Mouse (Mus musculus) kidney, embryonic 16.5 days (tissue): ENCODE measurements around the gene Il23r. TPM values are rescaled to one million over a fixed set of nuclear protein-coding genes. Genes with fewer than 3 reads are reported as not detected.
"Not testable (repeated sequence)": the region's sequence is repeated elsewhere in the genome, so short reads cannot be mapped to it uniquely, and the experiment has no call there.

ENCODE experiments used
- ATAC-seq: fragments of 200-750 bp; cut with Nextera tagmentation; 2 replicates; pipeline ENCODE4 v1.8.0; 2017; ENCODE audit warnings: moderate TSS enrichment; ENCODE audit not compliant: low FRiP score, low TSS enrichment
- H3K27ac ChIP-seq: fragments of 300-500 bp; sonication (generic); 2 replicates; pipeline ENCODE4 v1.5.1; 2014; ENCODE audit warnings: low read length
- H3K27me3 ChIP-seq: fragments of 300-500 bp; sonication (generic); 2 replicates; pipeline ENCODE4 v1.6.1; 2014; ENCODE audit warnings: low read length, control low read depth, mixed read lengths; ENCODE audit not compliant: insufficient read depth
- H3K36me3 ChIP-seq: fragments of 300-500 bp; sonication (generic); 2 replicates; pipeline ENCODE4 v1.6.1; 2014; ENCODE audit warnings: low read length, control low read depth, mixed read lengths; ENCODE audit not compliant: insufficient read depth
- H3K4me1 ChIP-seq: fragments of 300-500 bp; sonication (generic); 2 replicates; pipeline ENCODE4 v1.6.1; 2014; ENCODE audit warnings: low read length, control low read depth, mixed read lengths; ENCODE audit not compliant: insufficient read depth
- H3K4me2 ChIP-seq: fragments of 300-500 bp; sonication (generic); replicated peaks from 2 replicates; pipeline ENCODE4 v1.6.1; 2014; ENCODE audit warnings: low read depth, low read length
- H3K4me3 ChIP-seq: fragments of 300-500 bp; sonication (generic); 2 replicates; pipeline ENCODE4 v1.5.1; 2014; ENCODE audit warnings: mild to moderate bottlenecking, low read length
- H3K9ac ChIP-seq: fragments of 300-500 bp; sonication (generic); replicated peaks from 2 replicates; pipeline ENCODE4 v1.6.1; 2014; ENCODE audit warnings: low read length
- H3K9me3 ChIP-seq: fragments of 300-500 bp; sonication (generic); 2 replicates; pipeline ENCODE4 v1.6.1; 2016; ENCODE audit warnings: low read length, control low read depth
- WGBS: fragments of 180-500 bp; shearing (Covaris S2); extraction: QIAGEN DNeasy Blood & Tissue Kit; methylation state at CpG from one replicate; pipeline ENCODE4 v1.1.7; 2014; 5-methylcytosine and 5-hydroxymethylcytosine counted together
- polyA plus RNA-seq: library from polyadenylated mRNA; unstranded; fragments of >200 nt; fragmentation: Nextera tagmentation; extraction: Ambion mirVana; gene quantifications from 2 replicates; pipeline ENCODE4 v1.2.1, GENCODE M21; 2015

Gene Il23r
- polyA plus RNA-seq, 1 experiment from 2014 or later = not detected

DNA sequence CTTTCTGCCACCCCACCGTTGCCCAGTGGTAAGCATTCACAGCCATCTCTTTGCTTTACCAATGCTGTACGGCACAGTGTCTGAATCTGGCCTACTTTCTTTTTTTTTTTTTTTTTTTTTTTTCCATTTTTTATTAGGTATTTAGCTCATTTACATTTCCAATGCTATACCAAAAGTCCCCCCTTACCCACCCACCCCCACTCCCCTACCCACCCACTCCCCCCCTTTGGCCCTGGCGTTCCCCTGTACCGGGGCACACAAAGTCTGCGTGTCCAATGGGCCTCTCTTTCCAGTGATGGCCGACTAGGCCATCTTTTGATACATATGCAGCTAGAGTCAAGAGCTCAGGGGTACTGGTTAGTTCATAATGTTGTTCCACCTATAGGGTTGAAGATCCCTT is 10.3 kb upstream of the Il23r start:
- not testable (repeated sequence) for H3K27me3 ChIP-seq, H3K9ac ChIP-seq, H3K4me2 ChIP-seq, H3K4me1 ChIP-seq, H3K27ac ChIP-seq, H3K36me3 ChIP-seq, H3K9me3 ChIP-seq, H3K4me3 ChIP-seq
- ATAC-seq = peak; percentile 67; the same call in 1 of the 2 replicates
- WGBS = 95% methylated on average over 2 of the region's 6 CpGs

DNA sequence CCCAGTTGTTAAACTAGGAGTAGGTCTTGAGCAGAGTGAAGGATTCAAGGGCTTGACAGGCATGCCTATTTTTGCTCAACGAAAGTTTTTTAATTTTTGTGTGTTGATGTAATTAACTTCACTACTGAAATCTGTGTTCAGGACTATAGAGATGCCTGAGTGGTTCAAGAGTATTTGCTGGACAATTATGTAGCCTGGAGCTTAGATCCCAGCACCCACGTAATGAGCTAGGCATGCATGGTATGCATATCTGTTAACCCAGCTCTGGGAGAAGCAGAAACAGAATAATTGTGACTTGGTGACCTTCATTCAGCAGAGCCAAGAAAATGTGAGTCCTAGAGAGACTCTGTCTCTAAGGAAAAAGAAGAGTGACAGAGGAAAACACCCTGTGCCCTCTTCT is 10.6 kb downstream of the Il23r start:
- Histone ChIP-seq H3K9ac (no peak overlapping the region), H3K4me1 (no peaks in the 10 kb centered on the region), H3K4me3 (no peak overlapping the region), H3K27me3 (no peaks in the 10 kb centered on the region), H3K4me2 (no peak overlapping the region), H3K9me3 (no peaks in the 10 kb centered on the region), H3K27ac (no peak overlapping the region), H3K36me3 (no peaks in the 10 kb centered on the region)
- 68% methylated on average over 2 of the region's 2 CpGs for WGBS
- ATAC-seq = peak; percentile 88; the same call in 1 of the 2 replicates

DNA sequence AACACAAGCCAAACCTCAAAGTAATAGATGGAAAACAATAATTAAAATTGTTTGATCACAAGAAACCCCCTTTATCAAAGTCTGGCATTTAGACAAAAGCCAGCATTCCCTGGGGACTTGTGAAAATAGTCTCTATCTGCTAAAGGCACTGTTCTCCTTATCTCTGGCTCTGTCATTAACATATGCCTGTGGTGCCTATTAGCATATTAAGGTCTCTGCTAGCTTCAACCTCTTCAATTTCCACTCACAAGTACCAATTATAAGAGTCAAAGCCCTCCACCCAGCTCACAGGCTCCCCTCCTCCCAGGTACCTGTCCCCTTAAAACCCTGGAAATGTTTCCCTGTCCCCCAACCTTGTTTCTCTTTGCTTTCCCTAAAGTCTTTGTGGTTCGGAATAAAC is 20.4 kb downstream of the Il23r start:
- Histone ChIP-seq H3K27ac (no peak overlapping the region), H3K4me1 (no peaks in the 10 kb centered on the region), H3K4me3 (no peak overlapping the region), H3K9ac (no peak overlapping the region), H3K27me3 (peaks cover 3% of the 10 kb centered on the region; the same call in 1 of the 2 replicates), H3K36me3 (no peaks in the 10 kb centered on the region), H3K9me3 (no peaks in the 10 kb centered on the region), H3K4me2 (no peak overlapping the region)
- whole genome bisulfite sequencing = 20% methylated on average over 1 of the region's 1 CpGs
- ATAC-seq = no peak

DNA sequence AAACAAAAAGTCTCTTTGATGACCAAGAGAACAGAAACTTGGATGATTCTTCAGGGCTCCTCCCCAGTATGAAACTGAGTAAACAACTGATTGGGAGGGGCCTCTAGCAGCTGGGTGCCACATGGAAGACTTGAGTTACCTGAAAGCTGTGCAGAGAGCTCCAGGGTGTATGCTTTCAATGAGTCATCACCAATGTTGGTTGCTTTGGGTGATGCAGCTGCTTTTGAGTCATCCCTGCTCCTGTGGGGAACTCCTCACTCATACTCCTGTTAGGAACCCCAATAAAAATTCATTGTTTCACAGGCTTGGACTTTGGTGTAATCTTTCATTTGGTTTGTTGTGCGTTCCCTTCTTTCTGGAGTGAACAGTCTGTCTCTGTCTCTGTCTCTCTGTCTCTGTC is 32.2 kb downstream of the Il23r start:
- Histone ChIP-seq H3K27me3 (no peaks in the 10 kb centered on the region), H3K9me3 (no peaks in the 10 kb centered on the region), H3K4me3 (no peak overlapping the region), H3K36me3 (no peaks in the 10 kb centered on the region), H3K4me2 (no peak overlapping the region), H3K27ac (no peak overlapping the region), H3K9ac (no peak overlapping the region), H3K4me1 (no peaks in the 10 kb centered on the region)
- no peak for ATAC-seq
- WGBS = 97% methylated on average over 1 of the region's 1 CpGs

DNA sequence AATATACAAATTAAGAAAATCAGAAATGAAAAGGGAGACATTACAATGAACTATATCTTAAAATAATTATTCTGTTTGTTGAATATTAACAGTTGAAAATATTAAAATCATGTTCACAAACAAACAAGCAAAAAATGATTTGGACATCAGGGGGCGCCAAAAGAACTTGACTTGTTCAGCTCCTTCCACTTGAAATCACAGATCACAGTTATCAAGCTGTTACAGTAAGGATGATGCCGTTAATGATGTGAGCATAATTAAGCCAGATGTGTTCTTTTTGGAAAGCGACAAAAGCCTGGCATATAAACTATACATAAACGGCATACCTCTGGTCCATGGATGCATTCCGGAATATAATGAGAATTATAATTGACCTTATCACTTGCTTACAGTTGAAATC is 40.3 kb downstream of the Il23r start:
- Histone ChIP-seq H3K9me3 (no peaks in the 10 kb centered on the region), H3K4me1 (no peaks in the 10 kb centered on the region), H3K27me3 (no peaks in the 10 kb centered on the region), H3K4me3 (no peak overlapping the region), H3K36me3 (no peaks in the 10 kb centered on the region), H3K4me2 (no peak overlapping the region), H3K27ac (no peak overlapping the region), H3K9ac (no peak overlapping the region)
- 54% methylated on average over 5 of the region's 5 CpGs for WGBS
- no peak for ATAC-seq

DNA sequence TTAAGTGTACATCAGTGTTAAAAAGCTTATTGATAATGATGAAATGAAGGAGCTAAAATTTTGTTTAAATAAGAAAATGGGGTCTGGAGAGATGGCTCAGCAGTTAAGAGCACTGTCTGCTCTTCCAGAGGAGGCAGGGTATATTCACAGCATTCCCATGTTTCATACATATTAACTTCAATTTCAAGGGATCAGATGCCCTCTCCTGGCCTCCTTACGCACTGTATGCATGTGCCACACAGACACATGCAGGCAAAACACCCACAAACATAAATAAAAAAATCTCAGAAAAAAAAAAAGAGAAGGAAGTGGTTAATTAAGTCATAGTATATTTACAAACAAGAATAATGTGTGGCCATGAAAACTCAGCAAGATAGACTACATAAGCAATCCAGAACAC is 45.8 kb downstream of the Il23r start:
- H3K9ac ChIP-seq = no peak overlapping the region
- no peaks in the 10 kb centered on the region for H3K4me1 ChIP-seq
- no peaks in the 10 kb centered on the region for H3K9me3 ChIP-seq
- 90% methylated on average over 1 of the region's 1 CpGs for WGBS
- H3K27me3 ChIP-seq = no peaks in the 10 kb centered on the region
- no peaks in the 10 kb centered on the region for H3K36me3 ChIP-seq
- no peak overlapping the region for H3K27ac ChIP-seq
- H3K4me2 ChIP-seq = no peak overlapping the region
- ATAC-seq = no peak
- no peak overlapping the region for H3K4me3 ChIP-seq

DNA sequence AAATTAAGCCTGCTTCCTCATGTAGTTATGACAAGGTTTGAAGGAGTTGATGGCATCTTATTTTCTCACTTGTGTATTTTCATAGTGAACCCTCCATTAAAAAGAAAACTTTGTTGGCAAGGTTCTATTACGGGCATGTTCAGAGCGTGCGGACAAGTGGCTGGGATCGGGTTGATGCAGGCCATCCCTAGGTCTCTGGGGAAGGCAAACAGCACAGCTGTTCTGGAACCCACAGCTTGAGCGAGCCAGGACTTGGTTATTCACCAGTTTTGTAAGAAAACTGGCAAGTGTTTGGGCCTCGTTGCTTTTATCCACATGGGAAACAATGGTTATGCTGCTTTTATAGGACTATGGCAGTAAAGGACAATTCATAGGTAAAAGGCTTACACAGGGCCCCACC is 48.5 kb downstream of the Il23r start:
- no peak overlapping the region for H3K9ac ChIP-seq
- no peak for ATAC-seq
- no peak overlapping the region for H3K27ac ChIP-seq
- H3K27me3 ChIP-seq = no peaks in the 10 kb centered on the region
- no peak overlapping the region for H3K4me3 ChIP-seq
- no peak overlapping the region for H3K4me2 ChIP-seq
- H3K4me1 ChIP-seq = no peaks in the 10 kb centered on the region
- 90% methylated on average over 6 of the region's 6 CpGs for WGBS
- H3K36me3 ChIP-seq = no peaks in the 10 kb centered on the region
- no peaks in the 10 kb centered on the region for H3K9me3 ChIP-seq

DNA sequence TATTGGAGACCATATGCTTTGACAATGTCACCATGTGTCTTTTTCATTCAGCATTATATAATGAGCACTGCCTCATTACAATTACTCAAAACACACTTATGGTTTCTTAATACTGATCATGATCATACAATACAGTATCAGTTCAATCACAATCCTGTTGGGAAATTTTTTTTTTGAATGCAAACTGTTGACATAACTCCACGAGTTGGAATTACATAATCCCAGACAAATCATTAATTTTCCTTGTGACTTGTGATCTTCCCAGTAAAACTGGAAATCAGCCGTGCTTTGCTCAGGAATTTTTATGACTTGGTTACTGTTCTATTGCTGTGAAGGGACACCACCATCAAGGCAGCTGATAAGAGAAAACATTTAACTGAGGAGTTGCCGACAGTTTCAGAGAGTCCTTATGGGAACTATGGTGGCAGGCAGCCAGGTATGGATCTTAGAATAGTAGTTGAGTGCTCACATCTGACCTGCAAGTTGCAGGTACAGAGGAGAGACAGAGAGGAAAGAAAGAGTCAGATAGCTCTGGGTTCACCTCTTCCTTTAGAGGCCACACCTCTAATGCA is 53.8 kb downstream of the Il23r start:
- Histone ChIP-seq H3K27me3 (no peaks in the 10 kb centered on the region), H3K9ac (no peak overlapping the region), H3K4me1 (no peaks in the 10 kb centered on the region), H3K4me2 (no peak overlapping the region), H3K4me3 (no peak overlapping the region), H3K27ac (no peak overlapping the region), H3K9me3 (no peaks in the 10 kb centered on the region), H3K36me3 (no peaks in the 10 kb centered on the region)
- no peak for ATAC-seq
- WGBS = 34% methylated on average over 3 of the region's 3 CpGs

DNA sequence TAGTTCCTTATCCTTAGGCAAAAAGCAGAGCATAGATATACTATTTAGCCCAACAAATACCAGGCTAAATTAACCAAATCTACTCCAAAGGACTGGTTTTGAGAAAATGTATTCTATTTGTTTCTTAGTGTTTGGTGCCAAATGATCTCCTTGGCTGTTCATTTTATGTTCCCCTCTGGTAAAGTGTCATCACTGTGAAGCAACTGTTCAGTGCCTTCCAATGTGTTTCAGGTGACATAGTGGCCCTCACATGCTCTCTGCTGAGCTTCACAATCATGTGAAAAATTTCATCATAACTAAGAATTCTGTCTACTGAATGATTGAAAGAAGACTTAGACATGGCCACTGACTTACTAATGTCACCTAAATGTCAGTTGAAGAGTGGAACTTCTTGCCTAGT is 54.6 kb downstream of the Il23r start:
- no peak overlapping the region for H3K4me2 ChIP-seq
- no peak overlapping the region for H3K9ac ChIP-seq
- no peaks in the 10 kb centered on the region for H3K9me3 ChIP-seq
- H3K36me3 ChIP-seq = no peaks in the 10 kb centered on the region
- no peak overlapping the region for H3K27ac ChIP-seq
- ATAC-seq = no peak
- no peak overlapping the region for H3K4me3 ChIP-seq
- H3K4me1 ChIP-seq = no peaks in the 10 kb centered on the region
- H3K27me3 ChIP-seq = no peaks in the 10 kb centered on the region

DNA sequence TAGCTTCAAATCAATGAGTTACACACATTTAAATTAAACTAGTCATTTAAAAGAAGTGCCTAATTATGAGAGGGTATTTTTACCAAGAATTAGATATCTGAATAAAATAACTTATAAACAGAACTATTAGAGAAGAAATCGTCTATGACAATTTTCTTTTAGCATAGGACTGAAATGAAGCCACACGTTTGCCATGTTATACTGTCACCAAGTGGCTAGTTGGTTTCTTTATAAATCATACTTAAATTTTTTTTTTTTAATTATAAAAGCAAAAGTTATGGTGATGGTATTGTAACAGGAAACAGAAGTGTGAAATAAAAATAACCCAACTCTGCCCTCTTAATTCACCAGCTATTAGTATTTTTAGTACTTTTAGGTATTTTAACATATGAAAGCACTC is 55.4 kb downstream of the Il23r start:
- no peaks in the 10 kb centered on the region for H3K4me1 ChIP-seq
- WGBS = 78% methylated on average over 2 of the region's 2 CpGs
- no peaks in the 10 kb centered on the region for H3K27me3 ChIP-seq
- no peak overlapping the region for H3K4me2 ChIP-seq
- no peak for ATAC-seq
- no peaks in the 10 kb centered on the region for H3K36me3 ChIP-seq
- H3K9me3 ChIP-seq = no peaks in the 10 kb centered on the region
- H3K9ac ChIP-seq = no peak overlapping the region
- H3K27ac ChIP-seq = no peak overlapping the region
- H3K4me3 ChIP-seq = no peak overlapping the region
